Mouse (Mus musculus) spleen, postnatal 36 days (tissue): ENCODE results near the gene Grb14.

ENCODE experiments used
- DNase-seq, 2 experiments: peaks; one replicate each; pipeline ENCODE4 v3.0.0; 2022; ENCODE audit warnings: low spot score in 2 of 2, mixed read lengths in 1 of 2

Gene Grb14

GRCm38 (mm10) chr2:64974549-64974948, 50.2 kb downstream of the Grb14 start:
- DNase-seq: no peak

GRCm38 (mm10) chr2:64973819-64974441, 50.9 kb downstream of the Grb14 start:
- no peak for DNase-seq

DNA sequence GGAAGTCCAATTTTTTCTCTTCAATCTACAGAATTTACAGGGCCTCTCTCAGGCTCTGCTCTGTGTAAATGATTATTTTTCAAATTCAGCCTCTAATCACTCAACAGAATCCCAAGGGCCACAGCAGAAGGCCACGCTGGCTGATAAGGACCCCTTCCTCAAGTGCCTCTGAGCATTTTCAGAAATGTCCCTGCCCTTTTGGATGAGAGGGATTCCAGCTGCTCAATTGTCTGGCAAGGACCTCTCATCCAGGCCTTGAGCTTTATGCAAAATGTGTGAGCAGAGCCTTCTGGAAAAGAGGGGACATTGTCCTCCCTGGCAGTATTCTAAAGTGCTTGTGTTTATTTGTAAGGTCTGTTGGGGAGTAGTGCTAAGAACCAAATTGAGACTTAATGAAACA, 51.7 kb downstream of the Grb14 start:
- no peak for DNase-seq

GRCm38 (mm10) chr2:64971828-64972227, 53.0 kb downstream of the Grb14 start:
- DNase-seq: no peak

- DNase-seq: no peak
Measured at GRCm38 (mm10) chr2:64970992-64971391, 53.8 kb downstream of the Grb14 start.

DNA sequence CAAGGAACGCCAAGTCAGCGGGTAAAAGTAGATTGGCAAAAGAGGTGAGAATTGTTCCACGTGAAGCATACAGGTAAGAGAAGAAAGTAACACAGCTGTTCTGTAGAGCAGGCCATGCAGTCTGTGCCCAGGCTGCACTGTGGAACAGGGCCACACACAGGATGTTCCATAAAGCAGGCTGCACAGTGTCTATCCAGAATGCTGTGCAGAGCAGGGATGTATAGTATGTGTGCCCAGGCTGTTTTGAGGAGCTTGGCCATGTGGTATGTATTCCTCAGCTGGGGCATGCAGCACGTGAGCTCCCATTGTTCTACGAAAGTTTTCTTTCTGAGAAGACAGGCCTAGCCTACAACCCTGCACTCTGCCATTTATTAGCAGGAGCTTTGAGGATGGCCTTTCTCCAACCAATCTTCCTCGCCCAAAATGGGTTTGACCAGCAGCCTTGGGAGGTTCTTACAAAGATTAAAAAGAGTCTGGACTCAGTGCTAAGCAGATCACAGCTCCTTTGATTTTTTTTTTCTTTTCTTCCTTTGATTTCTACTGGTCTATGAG, 57.8 kb downstream of the Grb14 start:
- DNase-seq: no peak

- DNase-seq: no peak
Measured at GRCm38 (mm10) chr2:64966323-64966722, 58.5 kb downstream of the Grb14 start.

DNA sequence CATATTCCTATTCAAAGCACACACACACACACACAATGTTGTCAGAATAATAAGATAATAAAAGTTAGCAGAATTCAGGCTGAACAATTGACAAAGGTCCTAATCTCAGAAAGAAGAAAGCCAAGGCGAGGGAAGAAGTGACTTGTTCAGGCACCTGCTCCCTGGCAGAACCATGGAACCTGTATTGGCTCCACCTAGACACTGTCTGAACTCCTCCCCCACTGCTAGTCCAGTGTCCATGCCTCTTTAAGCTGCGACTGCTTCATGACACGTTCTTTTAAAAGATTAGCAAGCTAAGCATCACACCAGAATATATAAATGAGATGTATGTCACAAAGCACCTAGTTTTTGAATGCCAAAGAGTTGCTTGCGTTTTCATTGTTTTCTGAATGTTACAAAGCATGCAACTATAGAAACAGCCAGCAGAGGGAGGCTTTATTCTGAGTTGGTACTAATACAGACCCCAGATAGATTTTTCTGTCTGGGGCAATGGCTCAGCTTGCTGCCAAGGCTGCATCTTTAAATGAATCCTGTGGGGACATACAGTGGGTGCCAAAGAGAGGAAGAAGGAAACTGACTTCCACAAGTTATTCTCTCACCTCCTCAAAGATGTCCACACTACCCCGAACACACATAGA, 59.4 kb downstream of the Grb14 start:
- DNase-seq: no peak

DNA sequence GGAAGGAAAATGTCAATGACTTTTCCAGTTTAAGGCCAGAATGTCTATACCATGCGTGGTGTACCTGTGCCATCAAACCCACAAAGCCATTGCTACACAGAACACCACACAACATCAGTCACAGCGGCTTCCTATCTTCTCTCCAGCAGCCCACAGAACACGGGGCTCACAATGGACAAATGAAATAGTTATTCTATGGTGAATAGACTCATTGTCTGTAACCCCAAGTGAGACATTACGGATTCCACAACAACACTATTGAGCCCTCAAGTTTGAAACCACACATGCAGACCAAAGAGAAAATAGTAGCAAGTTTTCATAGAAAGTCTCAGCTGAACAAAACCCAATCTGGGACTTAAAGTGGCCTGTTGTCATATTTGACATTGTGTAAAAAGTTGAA, 62.6 kb downstream of the Grb14 start:
- DNase-seq: no peak

DNA sequence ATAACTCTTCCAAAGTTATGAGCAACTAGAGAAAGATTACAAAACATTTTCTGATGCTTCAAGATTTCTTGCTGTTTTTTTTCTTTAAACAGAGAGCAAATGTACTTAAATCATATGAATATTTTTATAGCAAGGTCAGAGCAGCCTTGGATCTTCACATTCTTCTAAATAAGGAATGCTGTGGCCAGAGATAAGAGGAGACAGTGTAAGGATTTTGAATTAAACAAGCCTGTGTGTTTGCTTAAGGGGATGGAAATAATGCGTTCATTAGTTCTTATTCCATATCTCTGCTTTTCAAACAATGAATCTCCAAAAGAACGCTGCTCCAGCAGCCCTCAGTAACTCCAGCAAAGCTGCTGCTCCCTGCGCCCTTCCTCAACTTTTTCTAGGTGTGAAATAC, 63.4 kb downstream of the Grb14 start:
- no peak for DNase-seq

- DNase-seq: no peak
Measured at GRCm38 (mm10) chr2:64959657-64960056, 65.1 kb downstream of the Grb14 start.

GRCm38 (mm10) chr2:64955441-64955840, 69.3 kb downstream of the Grb14 start:
- DNase-seq: no peak

GRCm38 (mm10) chr2:64949210-64949609, 75.6 kb downstream of the Grb14 start:
- no peak for DNase-seq

- DNase-seq: no peak
Measured at GRCm38 (mm10) chr2:64948418-64949169, 76.2 kb downstream of the Grb14 start.

- DNase-seq: no peak
Measured at GRCm38 (mm10) chr2:64947484-64947883, 77.3 kb downstream of the Grb14 start.

DNA sequence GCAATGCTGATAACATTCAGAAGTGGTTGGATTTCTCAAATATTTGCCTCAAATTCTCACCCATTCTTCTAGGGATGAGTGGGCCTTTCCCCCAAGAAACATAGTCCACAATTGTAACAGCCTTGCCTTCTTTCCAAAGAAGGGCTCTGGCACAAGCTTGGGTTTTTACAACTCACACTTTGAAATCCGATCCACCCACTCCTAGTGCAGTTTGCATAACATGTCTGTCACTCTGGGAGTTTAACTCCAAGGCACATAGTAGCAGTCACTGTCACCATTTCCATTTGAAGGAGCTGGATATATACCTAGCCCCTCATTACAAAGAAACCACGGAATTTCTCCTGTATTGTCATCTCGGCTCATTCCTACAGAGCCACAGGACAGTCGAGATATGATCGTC, 103.9 kb downstream of the Grb14 start:
- DNase-seq: no peak

GRCm38 (mm10) chr2:64915448-64915847, 109.3 kb downstream of the Grb14 start:
- DNase-seq: no peak

DNA sequence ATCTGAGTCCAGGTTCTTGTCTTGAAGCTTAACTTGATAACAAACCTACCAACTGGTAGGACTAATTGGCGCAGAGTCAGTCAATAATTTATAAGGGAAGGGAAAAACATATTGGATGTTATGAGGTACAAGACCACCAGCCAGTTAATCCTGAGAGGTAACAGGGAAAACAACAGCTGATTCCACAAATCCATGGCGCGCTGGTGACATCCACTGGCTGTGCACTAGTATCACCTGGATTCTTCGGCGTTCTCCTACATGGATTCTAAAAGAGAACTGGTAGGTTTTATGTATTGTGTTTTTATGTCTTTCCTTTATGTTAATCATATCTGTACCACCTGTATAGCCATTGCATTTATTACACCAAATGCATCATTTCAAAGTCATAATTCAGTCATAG, 119.9 kb downstream of the Grb14 start:
- DNase-seq: no peak

DNA sequence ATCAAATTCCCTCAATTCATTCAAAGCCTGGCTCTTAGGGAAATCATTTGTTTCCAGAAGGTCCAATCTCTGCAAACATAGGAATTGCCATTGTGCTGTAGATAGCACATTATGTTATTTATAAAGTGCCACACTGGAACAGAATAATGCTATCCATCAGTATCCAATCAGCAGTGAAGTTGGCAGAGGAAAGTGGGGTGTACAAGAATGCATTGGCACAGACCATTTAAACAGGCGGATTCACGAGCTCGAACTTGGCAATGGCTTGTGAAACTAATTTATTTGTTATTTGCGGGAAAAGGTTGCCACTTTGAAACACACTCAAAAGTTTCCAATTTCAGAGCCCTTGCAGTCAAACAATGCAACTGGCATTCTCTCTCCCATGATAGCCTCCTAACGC, 126.9 kb downstream of the Grb14 start:
- no peak for DNase-seq

- DNase-seq: no peak
Measured at GRCm38 (mm10) chr2:64893233-64893632, 131.6 kb downstream of the Grb14 start.

- no peak for DNase-seq
Measured at GRCm38 (mm10) chr2:64887098-64887757, 137.6 kb downstream of the Grb14 start.

DNA sequence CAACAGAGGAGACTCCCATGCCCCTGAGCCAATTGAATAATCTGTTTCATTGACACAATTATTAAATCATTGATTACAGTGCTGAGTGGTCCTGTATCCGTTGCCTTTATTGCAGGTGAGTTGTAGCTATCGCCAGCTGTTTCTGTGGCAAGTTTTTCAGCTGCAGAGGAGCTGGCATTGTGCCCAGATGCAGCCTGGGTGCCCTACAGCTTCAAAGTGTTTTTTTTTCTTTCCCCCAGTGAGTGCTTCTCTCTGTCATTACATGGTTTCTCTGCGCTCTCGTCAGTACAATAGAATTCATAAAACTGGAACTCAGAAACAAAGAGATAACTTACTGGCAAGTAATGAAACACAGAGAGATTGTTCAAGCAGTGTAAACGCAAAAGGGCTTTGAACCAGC, 139.1 kb downstream of the Grb14 start:
- no peak for DNase-seq
